Mouse (Mus musculus) thymus, postnatal 10 days (tissue): ENCODE measurements around the gene Rnf38.

Experiments used
- DNase-seq, 2 experiments: peaks; one replicate each; pipeline ENCODE4 v3.0.0; 2021; ENCODE audit warnings: low spot score in 2 of 2

Rnf38 gene

DNA sequence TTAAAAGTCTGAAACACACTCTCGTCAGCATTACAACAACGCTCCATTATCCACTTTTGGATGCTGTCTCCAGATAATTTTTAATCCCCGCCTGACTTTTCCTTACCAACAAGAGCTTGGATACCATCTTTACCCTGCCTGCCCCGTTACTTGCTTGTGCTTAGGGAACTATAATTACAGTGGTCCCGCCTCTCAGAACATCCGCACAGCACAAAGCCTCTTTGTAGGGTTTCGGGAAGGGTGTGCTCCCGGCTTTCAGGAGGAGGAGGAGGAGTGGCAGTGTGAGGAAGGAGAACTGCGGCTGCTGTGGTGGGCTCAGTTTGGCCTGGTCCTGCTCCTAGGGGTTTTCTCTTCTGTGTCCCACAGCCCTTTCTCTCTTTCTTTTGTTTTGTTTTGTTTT is 9.4 kb downstream of the Rnf38 start:
- DNase-seq = no peak

DNA sequence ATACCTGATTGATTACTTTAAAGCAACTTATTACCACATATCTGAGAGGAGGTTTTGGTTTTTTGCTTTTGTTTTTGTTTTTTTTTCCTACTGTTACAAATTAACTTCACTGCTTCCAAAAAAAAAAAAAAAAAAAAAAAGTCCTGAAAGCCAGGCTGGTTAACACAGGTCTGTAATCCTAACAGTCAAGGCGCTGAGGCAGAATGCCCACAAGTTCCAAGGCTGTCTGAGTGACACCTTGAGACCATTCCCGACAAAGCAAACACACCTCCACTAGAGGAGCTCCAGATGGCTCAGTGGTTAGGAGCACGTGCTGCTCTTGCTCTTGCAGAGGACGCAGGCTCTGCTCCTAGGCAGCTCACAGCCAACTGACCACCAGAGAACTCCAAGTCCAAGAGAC is 10.1 kb downstream of the Rnf38 start:
- DNase-seq = no peak

DNA sequence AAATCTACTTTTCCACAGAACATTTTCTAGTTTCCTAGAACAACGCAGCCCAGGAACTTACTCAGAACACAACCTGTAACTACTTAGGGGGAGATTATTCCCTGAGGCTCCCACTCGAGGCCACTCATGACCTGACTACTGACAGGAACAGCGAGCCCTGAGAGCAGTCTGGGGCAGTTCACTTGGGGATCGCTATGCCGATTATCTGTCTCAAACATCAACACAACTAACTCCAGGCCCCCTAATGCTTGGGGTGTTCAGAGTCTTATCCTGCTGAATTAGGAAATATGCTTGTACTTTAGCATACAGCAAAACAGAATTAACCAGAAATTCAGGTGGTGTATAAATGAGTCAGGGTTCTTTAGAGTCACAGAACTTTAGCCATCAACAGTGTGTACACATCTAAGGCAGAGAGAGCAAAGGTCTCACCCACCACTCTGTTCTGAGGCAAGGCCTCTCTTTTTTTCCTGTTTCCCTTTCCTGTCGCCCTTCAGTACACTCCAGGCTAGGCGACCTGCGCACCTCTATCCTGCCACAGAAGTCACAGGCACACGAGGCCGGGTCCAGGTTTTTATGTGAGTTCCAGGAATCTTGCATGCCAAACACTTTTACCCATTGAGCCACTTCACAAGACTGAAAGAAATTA is 16.7 kb downstream of the Rnf38 start:
- DNase-seq = no peak

DNA sequence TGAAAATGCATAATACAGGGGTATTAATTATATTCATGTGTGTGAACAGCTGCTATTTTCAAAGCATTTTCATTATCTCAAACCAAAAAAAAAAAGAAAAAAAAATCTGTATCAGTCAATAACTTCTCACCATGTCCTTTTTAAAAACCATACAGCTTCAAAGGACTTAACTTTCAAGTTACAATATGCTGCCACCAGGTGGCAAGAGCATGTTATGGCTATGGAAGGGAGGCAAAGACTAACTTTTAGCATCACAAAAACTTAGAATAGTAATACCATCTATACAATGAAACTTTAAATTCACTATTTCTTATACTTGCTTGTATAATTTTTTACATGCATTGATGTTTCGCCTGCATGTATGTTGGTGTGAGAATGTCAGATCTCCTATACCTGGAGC is 33.6 kb downstream of the Rnf38 start:
- peak in 1 of 2 experiments; percentile 40 for DNase-seq

DNA sequence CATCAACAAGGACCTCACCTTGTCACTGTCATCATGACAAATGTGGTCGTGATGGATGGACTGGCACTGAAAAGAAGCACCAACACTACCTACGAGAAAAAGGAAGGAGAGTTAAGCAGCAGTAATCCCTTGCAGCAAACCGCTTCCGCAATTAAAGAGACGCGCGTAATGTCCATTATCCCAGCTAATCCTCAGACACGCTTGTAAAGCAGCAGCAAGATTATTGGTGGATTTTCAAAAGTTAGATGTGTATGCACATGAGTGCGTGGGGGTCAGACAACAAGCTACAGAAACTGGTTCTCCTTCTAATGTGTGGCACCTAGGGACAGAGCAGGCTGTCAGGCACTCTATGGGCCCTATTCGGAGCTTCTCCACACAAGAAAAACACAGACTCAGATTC is 46.2 kb downstream of the Rnf38 start:
- DNase-seq = no peak

DNA sequence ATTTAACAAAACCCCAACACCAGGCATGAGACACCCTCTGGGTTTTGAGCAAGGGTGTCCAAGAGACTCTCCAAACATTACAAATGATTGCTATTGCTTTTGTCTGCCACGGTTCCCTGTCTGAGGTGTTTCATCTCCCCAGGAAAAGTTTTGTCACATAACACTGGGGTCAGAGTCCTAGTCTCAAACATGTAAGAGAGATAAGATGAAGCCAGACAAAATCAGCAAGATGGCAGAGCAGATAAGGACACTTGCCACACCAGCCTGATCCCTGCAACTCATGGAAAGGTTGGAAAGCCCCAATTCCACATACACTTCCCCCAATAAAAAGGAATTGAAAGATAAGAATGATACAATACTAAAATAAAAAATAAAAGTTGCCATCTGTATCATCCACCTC is 49.7 kb downstream of the Rnf38 start:
- DNase-seq = no peak

DNA sequence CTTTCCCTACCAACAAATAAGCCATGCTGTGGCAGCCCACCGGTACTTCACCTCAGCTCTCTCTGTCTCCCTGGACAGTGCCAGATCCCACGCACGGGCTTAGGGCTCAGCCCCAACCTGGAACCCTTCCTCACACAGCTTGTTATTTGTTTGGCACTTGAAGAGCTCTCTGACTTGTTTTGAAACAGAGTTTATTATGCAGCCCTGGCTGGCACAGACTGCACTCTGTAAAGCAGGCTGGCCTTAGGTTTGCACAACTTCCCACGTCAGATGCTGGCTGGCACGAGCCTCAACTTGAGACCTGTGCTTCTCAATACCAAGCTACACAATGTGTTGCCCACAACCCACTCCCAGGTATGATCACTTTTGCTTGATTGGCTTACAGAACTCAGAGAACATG is 53.8 kb downstream of the Rnf38 start:
- no peak for DNase-seq

DNA sequence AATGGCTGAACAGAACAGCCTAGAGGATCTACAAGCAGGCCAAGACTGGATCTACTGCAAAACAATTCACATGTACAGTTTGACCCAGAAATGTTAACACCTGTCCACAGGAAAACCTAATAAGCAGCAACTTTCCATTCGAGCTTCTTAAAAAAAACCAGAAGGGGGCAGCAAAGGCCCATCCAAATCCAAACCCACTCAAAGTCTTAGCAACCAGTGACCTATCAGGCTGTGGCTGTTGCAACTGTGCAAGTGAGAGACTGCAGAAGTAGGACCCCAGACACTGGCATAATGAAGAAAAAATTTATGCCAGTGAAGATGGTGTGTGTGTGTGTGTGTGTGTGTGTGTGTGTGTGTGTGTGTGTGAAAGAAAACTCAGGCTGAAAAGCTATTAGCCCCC is 60.4 kb downstream of the Rnf38 start:
- peak; percentile 14 to 66 for DNase-seq

DNA sequence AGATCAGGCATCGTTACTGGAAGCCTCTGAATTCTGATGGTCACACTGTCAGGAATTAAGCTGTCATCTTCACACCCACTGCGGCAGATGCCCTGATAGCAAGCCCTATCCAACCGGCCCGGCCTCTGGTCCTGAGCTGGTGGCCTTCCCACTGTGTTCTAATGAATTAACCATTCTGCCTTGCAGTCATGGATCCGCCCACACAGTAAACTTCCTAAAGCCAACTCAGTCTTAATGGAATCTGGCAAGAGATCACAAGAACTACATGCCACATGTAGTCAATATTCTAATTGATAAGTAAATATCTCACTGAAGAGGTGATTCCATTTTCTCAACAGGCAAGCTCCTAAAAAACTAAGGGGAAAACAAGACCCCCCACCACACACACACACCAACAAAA is 60.9 kb downstream of the Rnf38 start:
- no peak for DNase-seq

DNA sequence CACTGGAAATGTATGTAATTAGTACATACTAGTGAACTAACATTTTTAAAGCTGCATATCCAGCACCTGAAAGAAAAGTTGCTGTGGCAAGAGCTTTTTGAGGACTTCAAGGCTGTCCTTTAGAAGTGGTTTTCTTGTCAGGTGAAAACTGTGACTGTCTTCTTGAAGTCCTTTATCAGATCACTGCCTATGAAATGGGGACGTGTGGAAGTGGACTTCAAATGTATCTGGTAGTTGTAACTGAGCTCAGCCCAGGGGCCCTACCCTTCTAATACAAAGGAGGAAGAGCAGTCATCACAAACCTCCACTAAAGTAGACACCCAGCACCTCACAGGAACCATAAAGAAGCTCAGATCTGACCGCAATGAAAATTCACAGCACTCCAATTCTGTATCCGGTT is 63.7 kb downstream of the Rnf38 start:
- no peak for DNase-seq

DNA sequence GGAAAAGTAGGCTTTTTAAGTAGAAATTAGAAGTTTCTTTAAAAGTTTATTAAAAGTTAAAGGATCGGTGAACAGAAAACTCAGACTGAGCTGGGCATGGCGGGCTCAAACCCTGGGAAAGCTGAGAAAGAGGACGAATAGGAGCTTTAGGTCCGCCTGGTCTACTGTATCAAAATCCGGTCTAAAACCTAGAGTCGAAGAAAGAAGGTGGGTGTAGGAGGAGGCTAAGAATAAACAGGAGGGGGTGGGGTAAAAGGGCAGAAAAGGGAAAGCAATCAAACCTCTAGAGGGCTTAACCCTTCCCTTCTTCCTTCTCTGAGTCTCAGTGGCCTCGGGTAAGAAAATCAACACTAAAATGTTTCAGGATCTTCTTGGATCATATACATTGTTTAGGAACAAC is 64.8 kb downstream of the Rnf38 start:
- DNase-seq = peak in 1 of 2 experiments; percentile 27

DNA sequence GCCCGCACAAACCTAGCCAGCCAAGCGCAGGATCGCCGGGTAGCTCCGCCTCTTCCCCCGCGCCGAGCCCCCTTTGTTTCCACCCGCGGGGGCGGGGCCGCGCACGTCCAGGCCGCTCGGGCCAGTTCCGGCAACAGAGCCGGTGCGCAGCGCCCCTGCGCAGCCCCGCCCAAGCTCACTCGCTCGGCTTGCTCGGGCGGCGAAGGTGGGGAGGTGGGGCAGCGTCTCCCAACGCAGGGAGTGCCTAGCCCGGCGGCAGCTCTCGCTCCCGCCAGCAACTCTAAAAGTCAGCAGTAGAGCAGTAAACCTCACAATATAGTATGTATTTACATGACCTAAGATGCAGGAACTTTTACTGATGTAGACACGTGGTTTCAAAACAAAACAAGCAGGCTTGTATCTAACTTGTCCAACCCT is 65.3 kb downstream of the Rnf38 start:
- DNase-seq = peak; percentile 97 to 99

DNA sequence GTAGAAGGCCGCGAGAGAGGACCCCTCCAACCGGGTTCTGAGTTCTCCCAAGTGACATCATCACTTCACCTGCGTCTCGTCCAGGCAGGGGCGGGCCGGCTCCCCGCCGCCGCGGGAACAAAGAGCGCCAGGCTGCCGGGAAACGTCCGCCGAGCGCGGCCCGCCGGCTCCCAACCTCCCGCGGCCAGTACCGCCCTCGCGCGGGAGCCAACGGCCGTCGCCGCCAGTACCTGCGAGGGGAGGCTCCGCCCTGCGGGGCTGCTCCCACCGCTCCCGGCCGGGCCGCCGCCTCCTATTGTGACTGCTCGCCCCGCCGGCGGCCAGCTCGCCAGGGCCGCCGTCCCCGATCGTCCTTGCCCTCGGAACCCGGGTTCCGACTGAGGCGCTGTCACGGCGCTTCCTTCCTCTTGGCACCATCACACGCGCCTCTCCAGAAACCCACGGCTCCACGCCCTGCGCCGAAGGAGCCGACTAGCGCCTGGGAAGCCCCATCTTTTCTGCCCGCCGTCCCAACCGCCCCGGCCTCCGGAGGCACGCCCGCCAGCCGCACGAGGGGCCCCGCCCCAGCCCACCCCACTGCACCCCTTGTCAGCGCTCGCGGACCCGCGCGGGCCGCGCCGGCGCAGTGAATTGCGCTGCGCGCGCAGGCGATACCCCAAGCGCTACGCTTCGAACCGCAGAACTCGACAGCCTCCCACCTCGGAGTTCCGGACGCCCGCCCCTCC is 66.0 kb downstream of the Rnf38 start:
- DNase-seq = peak; percentile 92 to 93

DNA sequence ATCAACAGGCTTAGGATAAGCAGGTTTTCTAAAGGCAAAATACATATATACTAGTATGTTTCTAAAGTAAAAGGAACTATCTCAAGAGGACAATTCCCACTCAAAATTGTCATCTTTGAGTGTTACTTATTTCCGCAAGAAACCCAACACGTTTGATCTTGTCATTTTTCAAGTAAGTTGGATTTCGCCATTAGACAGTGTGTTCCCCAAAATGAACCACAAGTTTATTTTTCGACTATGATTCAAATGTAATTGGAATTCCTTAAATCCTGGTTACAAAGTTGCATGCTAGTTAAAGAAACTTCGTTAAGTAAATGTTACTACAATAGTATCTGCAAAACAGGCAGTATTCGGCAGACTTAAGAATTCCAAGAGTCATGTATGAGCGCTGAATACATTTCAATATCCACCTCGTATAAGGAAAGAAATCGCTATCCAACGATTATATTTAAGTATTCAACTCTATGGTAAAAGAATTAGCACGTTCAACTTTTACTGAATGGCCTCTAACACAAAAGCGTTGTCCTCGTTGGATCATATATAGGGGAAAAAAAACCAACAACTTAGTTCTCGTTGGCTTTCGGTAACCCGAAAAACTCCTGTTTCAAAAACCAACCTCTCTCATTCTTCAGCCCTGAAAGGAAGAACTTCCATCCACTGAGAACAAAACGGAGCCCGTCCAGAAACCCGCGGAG is 66.7 kb downstream of the Rnf38 start:
- DNase-seq = no peak

DNA sequence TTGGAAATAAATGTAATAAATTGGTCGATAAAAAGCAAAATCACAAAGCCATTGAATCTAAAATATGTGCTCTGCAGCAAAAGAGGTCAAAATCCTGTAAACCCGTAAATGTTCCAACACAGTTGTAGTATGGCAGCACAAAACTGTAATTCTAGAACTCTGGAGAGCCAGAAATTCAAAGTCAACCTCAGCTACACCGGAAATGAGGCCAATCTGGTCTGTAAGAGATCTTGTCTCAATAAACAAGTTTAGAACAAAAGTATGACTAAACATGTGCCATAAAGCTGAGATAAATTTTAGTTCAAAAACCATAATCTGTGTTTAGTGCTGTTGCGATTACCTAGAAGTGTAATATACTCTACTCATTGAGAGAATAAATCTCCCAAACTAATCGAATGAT is 69.0 kb downstream of the Rnf38 start:
- no peak for DNase-seq

DNA sequence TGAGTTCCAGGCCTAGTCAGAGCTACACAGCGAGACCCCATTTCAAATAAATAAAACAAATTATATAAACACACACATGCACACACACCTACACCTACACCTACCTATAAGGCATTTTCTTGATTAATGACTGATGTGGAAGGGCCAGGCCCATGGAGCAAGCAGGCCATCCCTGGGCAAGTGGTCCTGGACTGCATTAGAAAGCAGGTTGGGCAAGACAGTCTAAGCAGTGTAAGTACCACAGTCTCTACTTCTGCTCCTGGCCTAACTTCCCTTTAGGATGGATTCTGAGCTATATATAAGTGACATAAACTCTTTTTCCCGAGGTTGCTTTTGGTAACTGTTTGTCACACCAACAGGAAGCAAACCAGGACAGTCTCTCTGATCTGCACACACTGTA is 70.6 kb downstream of the Rnf38 start:
- DNase-seq = no peak

DNA sequence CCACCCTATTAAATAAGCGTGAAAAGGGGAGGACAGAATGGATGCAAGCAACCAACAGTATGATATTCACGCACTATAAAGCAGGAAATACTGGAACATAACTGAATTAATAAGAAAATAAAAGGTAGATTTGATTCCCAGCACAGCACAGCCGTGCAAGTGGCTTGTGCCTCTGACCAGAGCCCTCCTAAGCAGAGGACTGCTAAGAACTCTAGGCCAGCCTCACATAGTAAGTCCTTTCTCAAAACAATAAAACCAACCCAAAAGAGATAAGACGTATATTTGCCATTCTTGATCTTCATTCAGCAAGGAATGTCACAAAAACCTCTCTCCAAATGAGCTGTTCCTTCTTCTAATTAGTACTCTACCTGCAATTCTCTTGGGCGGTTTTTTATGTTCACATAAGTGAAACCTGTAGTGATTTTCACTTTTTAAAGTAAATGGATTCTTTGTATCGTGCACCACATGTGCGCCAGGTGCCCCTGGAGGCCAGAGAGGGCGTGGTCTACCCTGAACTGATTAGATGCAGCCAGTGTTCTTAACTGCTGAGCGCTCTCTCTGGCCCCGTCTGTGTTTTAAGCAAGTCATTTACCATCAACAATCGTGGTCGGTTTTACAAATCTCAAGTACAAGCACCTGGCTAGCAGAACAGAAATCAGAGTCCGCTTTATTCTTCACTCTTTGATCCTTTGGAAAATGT is 72.4 kb downstream of the Rnf38 start:
- DNase-seq = no peak

DNA sequence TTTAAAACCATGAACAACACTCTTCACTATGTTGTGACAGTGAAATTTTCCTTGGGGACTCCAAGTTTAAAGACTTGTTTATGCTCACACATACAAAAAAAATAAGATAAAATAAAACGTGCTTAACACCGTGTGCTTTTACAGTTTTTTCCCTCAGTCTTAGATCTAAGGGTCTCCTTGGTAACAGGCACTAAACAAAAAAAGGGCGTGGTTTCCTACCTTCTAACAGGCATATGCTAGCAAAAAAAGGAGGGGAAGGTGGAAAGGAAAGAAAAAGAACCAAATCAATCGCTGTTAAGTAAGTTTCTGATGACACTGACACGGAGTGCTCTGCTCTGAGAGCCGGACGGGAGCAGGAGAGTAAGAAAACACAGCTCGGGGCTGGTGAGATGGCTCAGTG is 73.8 kb downstream of the Rnf38 start:
- DNase-seq = peak in 1 of 2 experiments; percentile 18

DNA sequence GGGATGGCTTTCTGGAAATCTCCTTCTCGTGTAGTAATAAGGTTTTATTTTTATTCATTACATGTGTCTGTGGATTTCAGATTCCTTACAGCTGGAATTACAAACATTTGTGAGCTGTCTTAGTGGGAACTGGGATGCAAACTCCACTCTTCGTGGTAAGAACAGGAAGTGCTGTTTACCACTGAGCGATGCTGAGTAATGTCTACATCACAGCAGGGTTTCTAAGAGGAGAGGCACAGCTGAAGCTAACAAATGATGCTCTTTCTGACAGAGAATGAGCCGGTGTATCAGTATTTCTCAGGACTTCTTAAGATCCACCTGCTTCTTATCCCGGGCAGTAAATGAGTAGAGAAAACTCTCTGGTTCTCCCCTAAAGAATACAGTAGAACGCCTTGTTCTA is 77.1 kb downstream of the Rnf38 start:
- DNase-seq = no peak

DNA sequence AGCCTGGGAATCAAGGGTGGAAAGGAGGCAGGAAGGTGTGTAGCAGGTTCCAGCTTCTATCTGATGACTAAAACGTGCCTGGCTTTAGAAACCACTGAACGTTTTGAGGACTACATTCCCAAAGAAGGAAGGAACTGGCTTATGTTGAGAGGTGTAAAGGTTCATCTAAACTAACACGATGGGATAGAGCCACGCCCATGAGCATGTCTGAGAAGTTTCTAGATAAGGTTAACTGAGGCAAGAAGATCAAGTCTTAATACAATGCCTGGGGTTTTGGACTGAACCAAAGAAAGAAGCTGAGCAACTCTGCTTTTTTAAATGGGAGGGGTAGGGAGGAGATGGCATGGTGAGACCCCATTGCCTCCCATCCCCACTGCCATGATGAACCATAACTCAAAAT is 78.7 kb downstream of the Rnf38 start:
- DNase-seq = no peak

DNA sequence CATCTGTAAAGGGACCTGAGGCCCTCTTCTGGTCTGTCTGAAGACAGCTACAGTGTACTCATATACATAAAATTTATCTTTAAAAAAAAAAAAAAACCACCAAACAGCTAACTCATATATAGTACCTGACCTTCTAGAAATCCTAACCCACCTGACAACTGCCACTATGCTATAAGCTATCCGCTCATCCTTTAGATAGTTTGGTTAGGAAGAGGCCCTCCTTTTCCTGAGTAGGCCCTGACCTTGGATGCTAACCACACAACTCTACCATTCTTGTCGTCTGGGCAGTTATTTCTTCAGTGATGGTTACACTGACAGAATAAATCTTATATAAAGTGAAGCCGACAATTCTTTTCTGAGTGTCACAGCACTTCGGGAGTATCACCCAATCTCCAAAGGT is 80.7 kb downstream of the Rnf38 start:
- DNase-seq = no peak

DNA sequence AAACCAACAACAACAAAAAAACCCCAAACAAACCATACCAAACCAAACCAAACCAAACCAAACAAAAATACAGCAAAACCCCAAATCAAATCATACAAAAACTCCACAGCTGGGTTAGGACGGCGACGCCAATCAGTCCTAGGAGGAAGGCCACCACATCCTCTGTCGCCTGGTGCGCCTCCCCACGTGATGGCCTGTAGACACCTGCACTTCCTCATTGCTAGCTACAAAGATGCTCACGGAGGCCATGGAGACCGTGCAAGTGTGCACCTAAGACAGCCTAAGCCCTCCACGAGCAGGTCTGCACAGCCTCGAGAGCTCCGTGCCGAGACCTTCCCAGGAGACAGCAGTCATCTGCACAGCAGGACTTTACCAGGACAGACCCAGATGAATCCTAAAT is 106.8 kb downstream of the Rnf38 start:
- DNase-seq = peak; percentile 44
